Mouse (Mus musculus): ENCODE measurements at regions not wholly inside any gene's neighbourhood (a gene's known extent, or its start where the extent isn't known, plus 50 kb on each side); places are given as distances from the start of the nearest gene placed in this dataset.

DNA sequence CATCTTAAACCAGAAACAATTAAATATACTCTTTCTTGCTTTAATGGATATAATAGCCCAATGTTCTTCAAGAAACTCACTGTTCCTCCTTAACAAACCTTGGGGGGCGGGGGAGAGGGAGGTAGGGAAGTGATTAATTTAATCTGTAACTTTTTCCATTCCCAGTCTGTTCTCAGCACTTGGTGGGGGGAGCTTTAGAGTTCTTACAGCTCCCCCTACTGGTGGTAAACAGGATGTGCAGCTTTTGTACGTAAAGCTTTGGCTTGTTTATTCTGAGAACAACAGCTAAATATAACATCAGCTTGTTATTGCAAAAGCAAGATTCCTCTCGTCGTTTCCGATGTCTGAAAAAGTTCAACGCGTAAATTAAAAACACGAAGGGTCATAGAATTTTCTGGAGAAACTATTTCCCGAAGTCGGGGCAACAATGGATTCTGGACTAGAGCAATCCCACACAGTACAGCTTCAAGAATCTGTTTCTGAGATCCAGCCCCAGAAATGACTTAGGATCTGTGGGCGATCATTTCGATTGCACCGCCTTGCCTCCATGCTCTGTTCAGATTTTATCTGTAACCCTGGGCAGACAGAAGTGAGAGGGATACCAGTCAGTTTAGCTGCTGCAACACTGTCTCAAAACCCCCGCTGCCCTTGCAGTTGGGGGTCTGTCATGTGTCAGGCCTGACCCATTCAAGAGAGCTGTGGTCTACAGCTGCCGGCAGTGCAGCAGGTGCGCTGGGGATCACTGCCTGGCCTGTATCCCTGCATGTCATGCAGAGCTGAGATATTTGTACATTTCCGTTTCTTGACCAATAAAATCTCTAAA is 183.1 kb upstream of the Ednrb start:
- peak; percentile 36 to 54 for DNase-seq (ENCODE audit: low spot score in 2 of 2)

- DNase-seq (ENCODE audit: low spot score in 2 of 2), result no peak
Measured at GRCm38 (mm10) chr14:104008538-104008937, 164.3 kb upstream of the Ednrb start.

- DNase-seq (ENCODE audit: low spot score in 2 of 2), result no peak
Measured at GRCm38 (mm10) chr14:104006426-104006825, 162.2 kb upstream of the Ednrb start.

DNA sequence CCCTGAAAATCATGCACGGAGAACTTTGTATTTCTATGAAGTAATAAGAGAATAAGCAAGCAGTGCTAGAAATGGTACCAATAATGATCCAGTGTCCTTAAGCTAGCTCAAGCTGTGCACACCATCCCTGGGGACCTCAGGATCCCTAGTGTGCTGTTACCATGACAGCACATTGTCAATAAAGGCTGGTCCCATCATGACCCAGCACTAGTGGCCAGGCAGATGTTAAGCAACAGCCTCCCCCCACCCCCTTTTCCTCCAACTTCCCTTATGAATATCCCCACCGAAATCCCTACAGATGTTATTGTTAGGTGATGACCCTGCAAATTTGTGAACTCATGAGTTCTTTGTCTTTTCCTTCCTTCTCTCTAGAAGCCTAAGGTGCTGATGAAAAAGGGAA is 160.9 kb upstream of the Ednrb start:
- no peak for DNase-seq (ENCODE audit: low spot score in 2 of 2)

GRCm38 (mm10) chr14:104002421-104002820 is 158.2 kb upstream of the Ednrb start:
- no peak for DNase-seq (ENCODE audit: low spot score in 2 of 2)

DNA sequence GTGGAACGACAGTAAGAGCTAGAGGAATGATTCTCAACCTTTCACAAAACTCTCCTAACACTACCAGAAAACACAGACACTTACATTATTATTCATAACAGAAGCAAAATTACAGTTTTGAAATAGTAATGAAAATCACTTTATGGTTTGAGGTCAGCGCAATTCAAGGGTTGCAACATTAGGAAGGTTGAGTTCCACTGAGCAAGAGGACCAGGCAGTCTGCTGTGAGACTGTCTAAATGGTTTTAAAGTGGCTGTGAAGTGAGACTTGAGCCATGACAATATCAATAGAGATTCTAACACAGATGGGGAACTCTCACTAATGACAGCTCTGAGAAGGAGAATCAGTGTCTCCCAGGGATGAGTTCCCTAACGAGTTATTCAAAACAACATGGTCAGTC is 146.2 kb upstream of the Ednrb start:
- DNase-seq (ENCODE audit: low spot score in 2 of 2), result no peak

- DNase-seq (ENCODE audit: low spot score in 2 of 2), result no peak
Measured at GRCm38 (mm10) chr14:103989949-103990348, 145.7 kb upstream of the Ednrb start.

GRCm38 (mm10) chr14:103987266-103987665 is 143.1 kb upstream of the Ednrb start:
- no peak for DNase-seq (ENCODE audit: low spot score in 2 of 2)

- no peak for DNase-seq (ENCODE audit: low spot score in 2 of 2)
Measured at GRCm38 (mm10) chr14:103984349-103984748, 140.1 kb upstream of the Ednrb start.

GRCm38 (mm10) chr14:103978808-103979207 is 134.6 kb upstream of the Ednrb start:
- DNase-seq (ENCODE audit: low spot score in 2 of 2), result no peak

DNA sequence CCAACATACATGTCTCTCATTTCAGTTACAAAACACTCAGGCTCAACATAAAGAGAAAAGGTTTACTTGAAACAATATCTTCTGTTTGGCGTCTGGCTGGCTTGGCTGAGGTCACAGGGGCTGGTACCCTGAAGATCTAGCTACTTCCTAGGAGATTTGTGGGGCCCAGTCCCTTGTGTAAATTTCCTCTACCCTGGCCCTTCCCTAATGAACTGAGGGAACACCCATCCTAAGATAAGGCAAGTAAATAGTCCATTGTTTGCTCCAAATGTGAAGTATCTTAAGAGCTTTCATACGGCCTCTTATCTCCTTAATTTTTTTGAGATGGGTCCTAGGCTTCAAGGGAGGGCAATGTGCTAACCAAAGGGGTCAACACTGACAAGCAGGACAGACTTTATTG is 133.6 kb upstream of the Ednrb start:
- DNase-seq (ENCODE audit: low spot score in 2 of 2), result no peak

GRCm38 (mm10) chr14:103973955-103974354 is 129.8 kb upstream of the Ednrb start:
- DNase-seq (ENCODE audit: low spot score in 2 of 2), result no peak

GRCm38 (mm10) chr14:103973111-103973510 is 128.9 kb upstream of the Ednrb start:
- DNase-seq (ENCODE audit: low spot score in 2 of 2), result no peak

- no peak for DNase-seq (ENCODE audit: low spot score in 2 of 2)
Measured at GRCm38 (mm10) chr14:103969305-103969704, 125.1 kb upstream of the Ednrb start.

DNA sequence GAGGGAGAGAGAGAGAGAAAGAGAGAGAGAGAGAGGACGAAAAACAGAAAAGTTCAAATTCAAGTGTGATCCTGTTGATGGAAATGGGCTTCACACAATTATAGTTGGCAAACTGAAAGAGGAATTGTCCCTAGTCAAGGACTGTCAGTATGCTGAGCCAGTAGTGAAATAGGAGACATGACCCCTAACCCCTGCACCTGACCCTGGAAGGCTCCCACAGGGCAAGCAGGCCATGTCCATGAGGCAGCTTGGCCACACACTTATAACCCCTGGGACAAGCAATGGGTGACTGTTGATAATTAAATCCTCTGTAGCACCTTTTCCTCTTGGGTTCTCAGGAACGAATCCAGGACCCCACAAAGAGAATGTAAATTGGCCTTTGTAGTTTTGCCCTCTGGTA is 122.1 kb upstream of the Ednrb start:
- DNase-seq (ENCODE audit: low spot score in 2 of 2), result no peak

- DNase-seq (ENCODE audit: low spot score in 2 of 2), result no peak
Measured at GRCm38 (mm10) chr14:103962303-103962881, 118.2 kb upstream of the Ednrb start.

GRCm38 (mm10) chr14:103951899-103952298 is 107.7 kb upstream of the Ednrb start:
- no peak for DNase-seq (ENCODE audit: low spot score in 2 of 2)

- DNase-seq (ENCODE audit: low spot score in 2 of 2), result no peak
Measured at GRCm38 (mm10) chr14:103949950-103950349, 105.7 kb upstream of the Ednrb start.

- no peak for DNase-seq (ENCODE audit: low spot score in 2 of 2)
Measured at GRCm38 (mm10) chr14:103948026-103948777, 104.0 kb upstream of the Ednrb start.

DNA sequence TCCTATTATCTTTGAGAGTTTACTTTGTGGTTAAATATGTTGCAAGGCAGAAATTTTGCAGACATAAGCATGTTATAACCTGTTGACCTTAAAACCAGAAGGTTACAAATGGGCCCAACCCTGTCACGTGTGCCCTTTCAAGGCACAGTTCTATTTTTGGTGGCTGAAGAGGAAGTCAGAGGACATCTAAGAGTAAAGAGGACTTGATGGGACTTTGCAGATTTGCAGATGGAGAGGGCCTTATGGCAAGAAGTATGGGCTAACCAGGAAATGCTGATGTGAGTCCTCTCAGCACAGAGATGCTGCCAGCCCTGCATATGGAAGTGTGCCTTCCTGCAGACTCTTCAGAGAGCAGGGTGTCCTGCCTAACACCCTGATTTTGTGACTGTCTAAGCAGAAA is 101.6 kb upstream of the Ednrb start:
- no peak for DNase-seq (ENCODE audit: low spot score in 2 of 2)

DNA sequence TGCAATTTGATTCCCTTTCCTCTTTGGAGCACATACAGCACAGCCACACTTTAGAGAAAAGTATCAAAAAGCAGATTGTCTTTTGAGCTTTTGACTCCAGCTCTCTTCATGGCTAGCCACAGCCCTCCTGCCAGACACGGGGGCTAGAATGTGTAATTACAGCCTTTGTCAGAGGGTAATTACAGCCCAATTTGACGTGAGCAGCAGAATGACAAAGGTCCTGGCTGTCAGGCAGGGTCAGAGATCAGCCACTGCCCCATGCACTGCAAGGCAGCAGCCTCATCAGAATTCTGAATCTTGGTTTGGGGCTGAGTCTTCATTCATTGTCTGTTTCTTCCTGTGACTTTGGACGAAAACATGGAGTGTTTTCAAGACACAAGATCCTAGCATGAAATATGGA is 95.7 kb upstream of the Ednrb start:
- no peak for DNase-seq (ENCODE audit: low spot score in 2 of 2)

- DNase-seq (ENCODE audit: low spot score in 2 of 2), result no peak
Measured at GRCm38 (mm10) chr14:103938937-103939336, 94.7 kb upstream of the Ednrb start.
